Mouse (Mus musculus) ES-E14 (cell line): ENCODE results near the gene Magi1. TPM values are rescaled to one million over a fixed set of nuclear protein-coding genes. Genes with fewer than 3 reads are reported as not detected.

ENCODE experiments used
- DNase-seq: peaks from one replicate; pipeline ENCODE4 v3.0.0-alpha.2; 2013; ENCODE audit warnings: low read depth, low spot score
- H3K27ac ChIP-seq: 2 replicates; pipeline ENCODE4 v1.5.1; 2012; ENCODE audit warnings: low read depth, mild to moderate bottlenecking, low read length, moderate library complexity, mixed read lengths; ENCODE audit not compliant: poor library complexity, insufficient read depth, severe bottlenecking
- H3K36me3 ChIP-seq: 2 replicates; pipeline ENCODE4 v1.6.1; 2012; ENCODE audit warnings: mild to moderate bottlenecking, low read length, moderate library complexity, mixed read lengths; ENCODE audit not compliant: control insufficient read depth, poor library complexity, insufficient read depth, severe bottlenecking
- H3K4me1 ChIP-seq, 2 experiments: fragments of 150-350 bp in 1 of 2; sonication (generic) in 1 of 2; 2 replicates each; pipeline ENCODE4 v1.6.1; 2012; ENCODE audit warnings: low read length in 2 of 2, mild to moderate bottlenecking in 1 of 2, mixed read lengths in 1 of 2; ENCODE audit not compliant: control insufficient read depth in 2 of 2, insufficient read depth in 2 of 2, poor library complexity in 1 of 2
- H3K4me3 ChIP-seq, 2 experiments: fragments of 150-350 bp in 1 of 2; sonication (generic) in 1 of 2; 2 replicates each; pipeline ENCODE4 v1.5.1; 2012; ENCODE audit warnings: low read length in 2 of 2, low read depth in 1 of 2, mild to moderate bottlenecking in 1 of 2, mixed read lengths in 1 of 2; ENCODE audit not compliant: insufficient read depth in 1 of 2, poor library complexity in 1 of 2, severe bottlenecking in 1 of 2
- H3K9ac ChIP-seq: 2 replicates; pipeline ENCODE4 v1.6.1; 2012; ENCODE audit warnings: low read depth, mild to moderate bottlenecking, low read length, mixed read lengths; ENCODE audit not compliant: poor library complexity, insufficient read depth, severe bottlenecking
- H3K9me3 ChIP-seq: fragments of 150-350 bp; sonication (generic); 2 replicates; pipeline ENCODE4 v1.6.1; 2012; ENCODE audit warnings: low read depth, mild to moderate bottlenecking, low read length; ENCODE audit not compliant: control insufficient read depth, insufficient read depth
- CHD2 ChIP-seq: IDR thresholded peaks from 2 replicates; pipeline ENCODE4 v1.6.1; 2014; ENCODE audit warnings: mild to moderate bottlenecking, low read depth, low read length, inconsistent platforms
- HCFC1 ChIP-seq: IDR thresholded peaks from 2 replicates; pipeline ENCODE4 v1.6.1; 2012; ENCODE audit warnings: low read length, inconsistent platforms, borderline replicate concordance; ENCODE audit not compliant: insufficient read depth
- MAFK ChIP-seq: IDR thresholded peaks from 2 replicates; pipeline ENCODE4 v1.6.1; 2014; ENCODE audit warnings: mild to moderate bottlenecking, low read depth, low read length, inconsistent platforms; ENCODE audit not compliant: insufficient read depth
- ZC3H11A ChIP-seq: IDR thresholded peaks from 2 replicates; pipeline ENCODE4 v1.6.1; 2012; ENCODE audit warnings: low read depth, mild to moderate bottlenecking, inconsistent platforms, low read length, borderline replicate concordance
- ZNF384 ChIP-seq: IDR thresholded peaks from 2 replicates; pipeline ENCODE4 v1.6.1; 2012; ENCODE audit warnings: low read depth, low read length, inconsistent platforms
- in situ Hi-C, 2 experiments: fragments of 600-800 bp; cut with MboI; formaldehyde crosslinking; loops; one replicate each; pipeline ENCODE4 v1.15.1; 2025; ENCODE audit warnings: low sequenced_read_pairs in 2 of 2, inconsistent platforms in 1 of 2; ENCODE audit not compliant: unreplicated experiment in 2 of 2
- total RNA-seq: library from RNA; depleted of rRNA; stranded (reverse); fragments of 300-350 nt; gene quantifications from 2 replicates; pipeline ENCODE4 v1.2.3, GENCODE M21; 2012

Magi1 gene
- total RNA-seq, 1 experiment, result 14.6 TPM

DNA sequence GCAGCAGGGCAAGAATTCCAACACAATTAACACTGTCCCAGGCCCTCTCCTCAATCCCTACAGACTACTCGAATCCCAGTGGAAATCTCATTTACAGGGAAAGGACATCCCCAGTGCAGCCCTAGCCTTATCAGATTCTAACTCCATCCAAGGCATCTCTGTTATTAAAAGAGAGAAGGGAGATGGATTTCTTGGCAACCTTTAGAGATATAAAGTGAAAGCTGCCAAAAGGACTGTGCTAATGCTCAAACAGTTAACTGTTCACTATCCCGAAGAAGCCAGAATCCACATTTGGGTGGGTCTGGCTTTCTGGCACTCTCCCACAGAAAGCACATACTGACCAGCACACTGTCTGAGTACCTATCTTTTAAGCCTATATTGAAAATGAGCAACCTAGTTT lies 159.4 kb downstream of the Magi1 start:
- TF ChIP-seq HCFC1 (no peak), ZNF384 (no peak), MAFK (no peak), CHD2 (no peak), ZC3H11A (no peak)
- H3K36me3 ChIP-seq, result no peaks in the 10 kb centered on the region
- in situ Hi-C loops, result no loop called here
- no peak for DNase-seq
- H3K27ac ChIP-seq, result no peak overlapping the region
- no peaks in the 10 kb centered on the region for H3K4me1 ChIP-seq
- H3K9ac ChIP-seq, result no peak overlapping the region
- H3K9me3 ChIP-seq, result no peaks in the 10 kb centered on the region
- H3K4me3 ChIP-seq, result no peak overlapping the region

- Histone ChIP-seq H3K9me3 (no peaks in the 10 kb centered on the region), H3K4me3 (no peak overlapping the region), H3K4me1 (no peaks in the 10 kb centered on the region), H3K27ac (no peak overlapping the region), H3K36me3 (no peaks in the 10 kb centered on the region), H3K9ac (no peak overlapping the region)
- no peak for DNase-seq
- no peak for TF ChIP-seq ZNF384
- no peak for TF ChIP-seq HCFC1
- TF ChIP-seq ZC3H11A, result no peak
- TF ChIP-seq CHD2, result no peak
- TF ChIP-seq MAFK, result no peak
- in situ Hi-C loops, result no loop called here
Observed at GRCm38 (mm10) chr6:94122566-94123150, 161.1 kb downstream of the Magi1 start.

GRCm38 (mm10) chr6:94121488-94121887 lies 162.2 kb downstream of the Magi1 start:
- no peak for TF ChIP-seq MAFK
- TF ChIP-seq HCFC1, result no peak
- no peak for TF ChIP-seq ZNF384
- TF ChIP-seq ZC3H11A, result no peak
- TF ChIP-seq CHD2, result no peak
- Histone ChIP-seq H3K9me3 (no peaks in the 10 kb centered on the region), H3K9ac (no peak overlapping the region), H3K27ac (no peak overlapping the region), H3K36me3 (no peaks in the 10 kb centered on the region), H3K4me3 (no peak overlapping the region), H3K4me1 (no peaks in the 10 kb centered on the region)
- in situ Hi-C loops, result no loop called here
- DNase-seq, result no peak

DNA sequence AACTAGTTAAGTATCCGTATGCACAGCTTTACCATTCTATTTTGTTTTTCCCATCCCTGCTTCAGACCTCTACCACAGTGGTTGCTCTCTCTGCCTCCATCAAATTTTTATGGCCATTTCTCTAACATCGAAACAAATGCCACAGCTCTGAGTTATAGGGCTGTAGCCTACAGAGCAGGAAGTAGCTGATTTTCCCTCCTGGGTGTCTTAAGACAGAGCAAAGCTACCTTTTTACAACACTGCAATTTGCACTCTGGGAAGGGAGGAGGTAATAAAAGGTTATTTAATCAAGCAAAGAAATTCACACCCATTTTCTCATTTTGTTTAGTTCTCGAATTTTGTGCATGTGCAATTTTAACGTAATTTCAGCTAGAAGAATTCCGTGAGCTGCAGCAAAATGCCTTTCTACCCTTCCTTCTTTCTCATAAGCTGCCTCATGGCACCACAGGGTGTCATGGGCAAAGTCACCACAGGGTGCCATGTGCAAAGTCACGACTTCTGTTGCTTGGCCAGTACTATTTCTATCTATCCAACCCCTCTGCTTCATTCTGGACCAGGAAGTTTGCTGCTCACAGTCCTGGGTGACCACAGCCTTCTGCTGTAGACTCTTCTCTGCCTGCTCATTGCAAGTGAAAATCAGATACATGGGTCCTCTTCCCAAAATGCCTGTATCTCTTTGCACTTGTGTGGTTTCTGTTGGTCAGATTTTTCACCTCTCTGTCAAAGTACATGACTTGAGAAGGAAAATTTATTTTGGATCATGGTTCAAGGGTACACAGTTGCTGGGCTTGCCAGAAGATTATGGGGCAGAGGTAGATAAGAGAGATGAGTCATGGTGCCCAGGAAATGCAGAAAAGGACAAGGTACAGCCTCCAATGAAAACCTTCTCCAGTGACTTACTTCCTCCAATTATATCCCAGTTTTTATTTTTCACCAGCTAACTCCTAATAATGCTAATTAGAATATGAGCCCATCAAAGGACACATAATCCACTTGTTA lies 167.0 kb downstream of the Magi1 start:
- in situ Hi-C loops, result no loop called here
- H3K27ac ChIP-seq, result no peak overlapping the region
- H3K36me3 ChIP-seq, result no peaks in the 10 kb centered on the region
- H3K9ac ChIP-seq, result no peak overlapping the region
- no peaks in the 10 kb centered on the region for H3K4me1 ChIP-seq
- no peaks in the 10 kb centered on the region for H3K9me3 ChIP-seq
- no peak overlapping the region for H3K4me3 ChIP-seq
- DNase-seq, result no peak
- TF ChIP-seq MAFK (no peak), ZC3H11A (no peak), HCFC1 (no peak), ZNF384 (no peak), CHD2 (no peak)
